Mouse (Mus musculus) brain, adult 10 weeks (tissue): ENCODE results near the gene Ccdc177. TPM values are rescaled to one million over a fixed set of nuclear protein-coding genes. Genes with fewer than 3 reads are reported as not detected.

Experiments used
- polyA plus RNA-seq: library from polyadenylated mRNA; stranded (reverse); fragments of 350-450 nt; fragmentation: Illumina TruSeq; extraction: RNeasy Lipid Tissue Mini Kit (QIAGEN cat#74804); gene quantifications from one replicate; pipeline ENCODE4 v1.2.3, GENCODE M21; 2015; ENCODE audit warnings: low read depth, low replicate concordance

Gene Ccdc177
- 5.0 TPM for polyA plus RNA-seq

GRCm38 (mm10) chr12:80760396-80760801 is at the start of gene Ccdc177:
Gene Ccdc177, minus strand, starts transcription at chr12:80760687.

GRCm38 (mm10) chr12:80789849-80790694 is 29.6 kb upstream of the Ccdc177 start, which contains the start of gene Susd6:
Gene Susd6, plus strand, starts transcription at chr12:80790510.

Other genes with a start within 250 kb of the Ccdc177 start
- 81.7 TPM for gene Galnt16, start 242.4 kb downstream of the Ccdc177 start, polyA plus RNA-seq
- gene Slc39a9, start 116.8 kb downstream of the Ccdc177 start, polyA plus RNA-seq = 28.4 TPM
- gene Erh, start 116.3 kb downstream of the Ccdc177 start, polyA plus RNA-seq = 115 TPM
- gene Plekhd1, start 68.1 kb downstream of the Ccdc177 start, polyA plus RNA-seq = 6.0 TPM
- 24.3 TPM for gene Susd6, start 29.8 kb upstream of the Ccdc177 start, polyA plus RNA-seq
- gene Srsf5, start 184.8 kb upstream of the Ccdc177 start, polyA plus RNA-seq = 411 TPM
- gene Slc10a1, start 208.0 kb upstream of the Ccdc177 start, polyA plus RNA-seq = not detected